Mouse (Mus musculus) 416B (cell line): ENCODE data around the gene Gpr143.
A peak's percentile ranks its signal among the peaks of the same experiment; 100 is the strongest.

ENCODE experiments used
- DNase-seq: peaks from one replicate; pipeline ENCODE4 v3.0.0; 2011; ENCODE audit warnings: low read depth

Gpr143 gene

DNA sequence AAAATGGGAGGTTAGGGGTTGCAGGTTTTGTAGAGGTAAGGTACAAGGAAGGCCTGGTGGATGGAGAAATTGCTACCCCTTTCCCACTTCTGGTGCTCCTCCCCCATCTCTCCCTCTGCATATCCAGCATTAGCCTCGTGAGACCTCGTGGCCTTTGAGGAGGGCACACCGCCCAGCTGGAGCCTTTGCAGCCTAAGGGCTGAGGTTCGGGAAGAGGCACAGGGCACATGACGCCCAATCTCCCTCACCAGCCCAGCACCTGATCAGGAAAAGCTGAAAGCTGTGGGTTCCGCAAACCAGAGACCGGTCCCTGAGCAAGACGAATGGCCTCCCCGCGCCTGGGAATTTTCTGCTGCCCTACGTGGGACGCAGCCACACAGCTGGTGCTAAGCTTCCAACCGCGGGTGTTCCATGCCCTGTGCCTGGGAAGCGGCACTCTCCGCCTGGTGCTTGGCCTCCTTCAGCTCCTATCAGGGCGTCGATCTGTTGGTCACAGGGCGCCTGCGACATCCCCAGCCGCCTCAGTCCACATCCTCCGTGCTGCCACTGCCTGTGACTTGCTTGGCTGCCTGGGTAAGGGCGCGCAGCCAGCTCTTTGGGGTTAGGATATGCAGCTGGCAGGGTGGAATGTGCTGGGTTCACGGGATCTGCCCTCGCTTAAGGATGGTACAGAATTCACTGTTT, at the start of gene Gpr143:
Gpr143 (plus strand) TSS at position 202 of the 684 bp plus-strand sequence.
- no peak for DNase-seq

DNA sequence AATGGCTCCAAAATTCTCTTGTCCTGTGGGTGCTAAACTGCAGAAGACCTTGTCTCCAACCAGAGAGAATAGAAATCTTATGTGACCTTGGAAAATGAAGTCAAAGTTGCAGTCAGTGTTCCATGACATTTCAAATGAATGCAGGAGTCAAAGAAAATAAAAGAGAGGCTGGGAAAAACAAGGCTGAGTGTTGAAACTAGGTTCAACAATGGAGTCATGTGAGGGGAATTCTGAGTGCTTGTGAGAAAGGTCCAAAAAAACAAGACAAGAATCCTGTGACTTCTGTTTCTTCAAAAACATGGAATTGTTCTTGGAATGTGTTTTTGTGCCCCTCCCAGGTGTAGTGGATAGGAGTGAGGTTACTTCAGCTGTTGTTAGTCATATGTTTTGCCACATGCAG, 46.4 kb upstream of the Gpr143 start:
- no peak for DNase-seq

DNA sequence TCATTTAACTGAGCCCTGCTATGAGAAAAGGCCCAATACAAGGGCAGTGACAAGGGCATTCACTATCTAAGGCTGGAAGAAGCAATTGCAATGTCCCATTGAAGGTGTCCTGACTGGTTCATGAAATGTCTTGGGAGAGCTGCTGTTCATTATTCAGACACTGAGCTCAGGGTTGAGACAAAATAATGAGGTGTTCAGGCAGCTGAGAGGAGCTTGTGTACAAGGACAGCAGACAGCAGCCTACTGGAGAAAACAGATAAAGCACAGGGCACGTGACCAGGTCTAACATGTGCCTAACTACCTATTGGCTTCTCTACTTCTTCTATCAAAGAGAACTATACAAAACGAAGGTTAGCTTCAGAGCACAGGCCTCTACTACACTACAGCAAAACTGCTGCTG, 43.5 kb upstream of the Gpr143 start:
- DNase-seq = no peak

DNA sequence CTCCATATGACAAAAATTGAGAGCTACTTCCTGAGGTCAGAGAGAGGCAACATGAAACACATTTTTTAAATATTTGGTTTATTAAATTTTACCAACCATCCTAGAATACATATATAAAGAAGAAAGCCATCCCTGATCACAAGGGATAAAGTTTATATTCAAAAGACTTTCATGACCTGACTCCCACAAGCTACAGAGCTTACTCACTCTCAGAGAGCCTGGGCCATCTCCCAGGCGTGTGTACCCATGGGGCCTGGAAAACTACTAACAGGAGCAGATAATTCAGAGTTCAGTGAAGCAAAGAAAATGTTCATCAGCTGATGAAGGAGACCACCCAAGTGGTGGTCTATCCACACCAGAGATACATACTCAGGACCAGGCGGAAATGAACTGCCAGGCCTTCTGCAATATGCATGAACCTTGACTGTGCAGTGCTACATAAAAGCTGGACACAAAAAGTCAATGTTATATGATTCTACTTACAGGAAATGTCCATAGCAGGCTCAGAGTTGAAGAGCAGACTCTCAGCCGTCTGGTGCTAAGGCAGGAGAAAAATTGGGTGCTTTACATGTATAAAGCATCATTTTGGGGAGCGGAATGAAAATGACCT, 42.9 kb upstream of the Gpr143 start:
- no peak for DNase-seq

DNA sequence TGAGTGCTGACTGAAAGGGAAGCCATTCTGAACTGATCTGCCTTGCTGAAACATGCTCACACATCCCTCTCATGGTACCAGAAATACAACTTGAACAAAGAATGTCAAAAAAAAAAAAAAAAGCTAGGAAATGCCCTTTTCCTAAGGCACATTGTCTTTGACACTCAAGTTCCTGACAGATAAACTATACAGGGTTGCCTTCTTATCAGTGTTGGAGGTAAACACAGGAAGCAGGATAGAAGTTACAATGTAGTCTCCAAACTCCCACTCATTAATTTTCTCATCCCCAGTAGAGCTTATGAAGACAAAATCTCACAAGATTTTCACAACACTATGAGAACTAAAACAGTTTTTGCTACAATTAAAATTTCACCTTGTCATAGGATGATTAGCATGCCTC, 38.1 kb upstream of the Gpr143 start:
- no peak for DNase-seq

DNA sequence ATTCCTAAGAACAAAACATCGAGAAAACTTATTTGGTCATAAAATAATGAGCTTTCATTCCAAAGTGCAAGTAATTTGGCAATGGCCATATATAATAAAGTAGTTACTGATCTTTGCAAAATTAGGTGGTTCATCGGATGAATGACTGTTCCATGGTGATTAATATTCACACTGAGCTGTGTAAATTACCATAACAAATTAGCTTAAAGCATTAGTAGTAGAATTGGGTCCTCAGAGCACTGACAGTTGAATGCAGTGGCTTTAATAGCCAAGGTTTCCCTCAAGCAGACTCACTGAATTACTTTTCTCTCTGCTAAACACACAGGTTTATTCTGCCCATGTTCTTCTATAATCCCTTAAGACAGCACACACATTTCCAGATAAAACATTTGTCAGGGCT, 35.8 kb upstream of the Gpr143 start:
- DNase-seq = no peak

DNA sequence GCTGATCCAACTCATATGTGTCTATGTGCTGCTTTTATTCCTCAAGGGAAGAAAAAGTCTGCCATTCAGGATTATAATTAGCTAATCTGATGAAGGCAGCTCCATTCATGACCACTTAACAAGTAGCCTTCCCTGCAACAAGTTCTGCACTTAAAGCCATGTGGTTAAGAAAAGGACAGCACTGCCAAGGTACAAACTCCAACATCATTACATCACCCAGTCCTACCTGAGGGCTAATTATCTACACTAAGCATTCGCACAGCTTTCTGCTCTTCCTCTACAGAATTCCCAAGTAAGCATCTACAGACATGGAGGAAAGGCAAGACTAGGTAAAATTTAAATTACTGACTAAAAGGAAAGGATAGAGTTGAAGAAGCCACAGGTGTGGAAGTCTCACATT, 25.9 kb upstream of the Gpr143 start:
- DNase-seq = no peak

DNA sequence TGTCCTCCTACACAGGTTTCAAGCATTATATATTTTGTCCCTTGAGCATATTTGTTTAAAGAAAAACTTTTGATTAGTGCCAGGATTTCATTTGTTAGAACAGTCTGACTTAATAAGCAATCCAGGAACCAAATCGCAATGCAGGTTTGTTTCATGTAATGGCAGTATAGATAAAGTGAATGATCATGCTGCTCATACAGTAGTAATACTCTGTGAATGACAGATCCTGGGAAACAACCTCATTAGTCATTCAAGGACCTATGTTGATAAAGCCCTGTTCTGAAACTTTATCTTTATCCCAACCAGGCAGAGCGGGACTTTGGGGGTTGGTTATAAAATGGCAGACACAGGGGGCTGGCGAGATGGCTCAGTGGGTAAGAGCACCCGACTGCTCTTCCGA, 25.4 kb upstream of the Gpr143 start:
- DNase-seq = no peak

DNA sequence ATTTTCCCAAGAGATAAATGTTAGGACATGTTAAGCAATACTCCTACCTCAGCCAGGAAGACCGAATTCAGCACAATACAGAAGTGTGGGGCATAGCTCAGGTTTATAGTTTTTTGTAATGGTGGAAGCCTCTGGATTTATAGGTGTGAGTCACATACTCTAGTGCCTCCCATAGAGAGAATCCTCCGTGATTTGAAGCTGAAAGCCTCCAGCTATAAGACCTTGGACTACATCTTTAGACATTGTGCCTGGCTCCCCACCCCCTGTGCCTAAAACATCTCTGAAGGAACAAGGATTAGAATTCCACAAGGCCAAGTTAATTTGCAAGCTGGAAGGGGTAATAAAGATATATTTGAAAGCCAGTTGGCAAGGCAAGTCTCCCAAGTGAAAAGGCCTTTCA, 19.3 kb upstream of the Gpr143 start:
- no peak for DNase-seq

DNA sequence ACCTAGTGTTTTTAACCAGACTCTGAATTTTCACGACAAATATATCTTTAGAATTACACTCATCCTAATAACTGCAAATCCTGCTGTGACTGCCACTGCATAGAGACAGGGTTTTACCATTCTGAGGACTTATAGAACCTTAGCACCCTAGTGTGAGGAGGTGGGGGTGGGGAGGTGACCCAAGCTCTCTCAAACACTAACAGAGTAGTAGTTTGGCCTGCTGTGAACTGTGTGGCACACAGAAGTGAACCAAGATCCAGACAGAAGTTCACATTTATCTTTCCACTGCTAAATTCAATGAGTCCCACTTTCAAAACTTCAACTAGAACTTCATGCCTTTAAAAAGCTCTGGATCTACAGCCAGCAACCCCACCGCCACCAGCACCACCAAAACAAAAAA, 18.9 kb upstream of the Gpr143 start:
- DNase-seq = no peak

DNA sequence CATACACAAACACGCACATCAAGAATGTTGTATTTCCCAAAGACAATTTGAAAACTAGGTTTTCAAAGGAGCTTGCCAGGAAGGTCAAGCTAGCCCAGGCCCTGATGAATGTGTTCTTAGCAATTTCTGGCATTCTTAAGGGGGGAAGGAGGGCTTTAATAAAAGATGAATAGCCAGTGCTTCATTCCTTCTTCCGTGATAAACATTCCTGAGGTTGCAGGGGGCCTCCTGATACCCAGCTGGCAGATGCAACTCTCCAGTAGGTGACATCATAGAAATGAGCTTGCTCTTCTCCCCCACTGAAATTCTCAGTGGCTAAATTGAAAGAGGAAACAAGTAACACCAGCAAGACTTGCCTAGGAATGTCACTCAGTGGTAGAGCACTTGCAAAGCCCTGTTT, 17.6 kb upstream of the Gpr143 start:
- DNase-seq = no peak

DNA sequence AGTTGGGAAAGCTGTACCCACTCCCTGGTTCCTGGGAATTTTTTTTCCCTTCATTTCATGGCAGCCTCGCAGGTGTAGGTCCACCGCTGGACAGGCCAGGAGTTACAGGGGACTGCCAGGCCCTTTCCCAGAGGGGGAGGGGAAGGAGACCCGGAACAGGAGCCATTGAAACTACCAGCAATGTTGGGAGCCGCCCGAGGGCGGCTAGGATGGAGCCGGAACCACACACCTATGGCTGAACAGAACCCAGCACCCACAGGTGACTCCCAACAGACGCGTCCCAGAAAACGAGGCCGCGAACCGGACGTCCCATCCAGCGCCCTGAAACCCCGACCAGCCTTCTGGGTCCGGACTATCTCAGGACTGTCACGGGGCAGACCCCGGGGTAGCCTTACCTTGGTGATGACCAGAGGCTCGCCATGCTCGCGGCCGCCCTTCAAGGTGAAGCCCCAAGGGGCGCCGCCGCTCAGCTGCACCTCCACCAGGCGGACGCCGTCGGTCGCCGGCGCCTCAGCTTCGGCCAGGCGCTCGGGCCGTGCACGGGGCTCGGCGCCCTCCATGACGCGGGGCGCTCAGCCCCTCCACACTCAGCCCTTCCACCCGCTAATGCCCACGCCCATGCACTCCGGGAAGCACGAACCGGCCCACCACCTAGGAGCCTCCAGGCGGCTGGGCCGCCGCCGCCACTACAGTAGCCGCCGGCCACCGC, 12.7 kb upstream of the Gpr143 start, which contains the start of gene Shroom2:
Shroom2 (minus strand) TSS at position 575 of the 709 bp plus-strand sequence.
- no peak for DNase-seq

DNA sequence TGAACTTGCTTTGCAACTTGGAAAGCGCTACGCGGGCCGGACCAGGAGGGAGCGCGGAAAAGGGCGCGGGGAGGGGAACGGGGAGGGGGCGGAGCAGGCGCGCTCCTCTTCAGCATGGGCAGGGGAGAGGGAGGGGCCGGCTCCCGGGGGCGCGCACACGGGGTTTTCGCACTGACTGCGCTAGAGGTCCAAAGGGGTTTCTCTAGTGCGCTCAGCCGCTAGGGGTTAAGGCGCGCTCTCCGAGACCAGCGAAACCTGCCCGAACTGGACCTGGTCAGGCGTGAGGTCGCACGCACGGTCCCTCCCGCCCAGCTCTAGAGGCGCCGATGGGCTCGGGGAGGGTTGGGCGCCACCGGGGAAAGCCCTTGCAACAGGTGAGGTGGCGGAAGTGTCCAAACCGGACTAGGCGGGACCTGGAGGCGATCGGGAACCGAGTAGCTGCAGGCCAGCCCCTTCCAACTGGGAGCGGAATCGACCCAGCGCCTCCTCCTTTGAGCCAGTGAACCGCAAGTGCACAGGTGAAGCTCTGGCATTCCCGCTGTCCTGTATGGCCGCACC, 12.0 kb upstream of the Gpr143 start:
- no peak for DNase-seq

DNA sequence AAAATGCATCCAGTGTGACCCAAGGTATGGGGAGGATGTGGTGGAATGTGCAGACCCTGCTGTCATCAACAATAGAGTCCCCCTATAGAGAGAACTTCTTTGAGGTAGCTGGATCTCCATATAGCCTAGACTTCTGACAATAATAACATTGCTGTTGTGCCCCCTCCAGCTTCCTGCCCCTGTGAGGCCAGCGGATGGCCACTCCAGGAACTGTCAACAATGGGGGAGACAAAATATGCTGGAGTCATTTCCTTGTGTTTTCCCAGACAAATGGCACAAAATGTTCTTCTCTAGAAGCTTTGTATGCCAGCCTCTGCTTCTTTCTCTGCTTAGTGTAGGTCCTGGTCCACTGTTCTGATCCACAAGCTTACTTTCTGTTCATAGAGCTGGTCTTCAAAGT, 6.4 kb downstream of the Gpr143 start:
- no peak for DNase-seq

DNA sequence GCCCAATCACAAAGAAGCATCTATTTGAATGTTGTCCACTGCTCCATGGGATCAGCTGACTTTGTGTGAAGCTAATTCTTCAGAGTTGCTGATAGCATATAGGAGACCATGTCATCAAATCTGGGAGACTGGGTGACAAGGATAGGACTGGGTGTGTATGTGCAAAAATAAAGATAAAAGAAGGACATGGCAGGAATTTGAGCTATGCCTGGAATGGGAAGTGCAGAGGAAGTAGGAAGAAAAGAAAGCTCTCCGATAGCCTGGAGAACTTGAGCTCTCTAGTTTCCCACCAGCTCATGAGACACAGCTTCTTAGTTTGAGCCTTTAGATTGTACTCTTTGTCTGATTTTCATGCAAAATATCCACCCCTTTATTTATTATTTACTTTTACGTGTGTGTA, 6.9 kb downstream of the Gpr143 start:
- DNase-seq = no peak

DNA sequence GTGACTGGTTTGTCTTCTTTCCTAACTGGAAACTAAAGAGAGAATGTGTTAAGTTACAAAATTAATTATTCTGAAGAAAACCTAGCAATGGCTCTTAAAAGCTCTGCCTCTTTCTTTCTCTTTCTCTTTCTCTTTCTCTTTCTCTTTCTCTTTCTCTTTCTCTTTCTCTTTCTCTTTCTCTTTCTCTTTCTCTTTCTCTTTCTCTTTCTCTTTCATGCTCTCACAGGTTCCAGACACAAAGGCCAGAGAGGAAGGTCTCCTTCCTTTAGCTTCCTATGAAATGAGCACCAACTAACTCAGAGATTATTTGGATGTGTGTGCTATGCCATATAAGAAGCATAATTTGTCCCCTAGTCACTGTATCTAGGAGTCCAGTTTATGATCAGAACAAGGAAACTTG, 23.6 kb downstream of the Gpr143 start:
- no peak for DNase-seq

DNA sequence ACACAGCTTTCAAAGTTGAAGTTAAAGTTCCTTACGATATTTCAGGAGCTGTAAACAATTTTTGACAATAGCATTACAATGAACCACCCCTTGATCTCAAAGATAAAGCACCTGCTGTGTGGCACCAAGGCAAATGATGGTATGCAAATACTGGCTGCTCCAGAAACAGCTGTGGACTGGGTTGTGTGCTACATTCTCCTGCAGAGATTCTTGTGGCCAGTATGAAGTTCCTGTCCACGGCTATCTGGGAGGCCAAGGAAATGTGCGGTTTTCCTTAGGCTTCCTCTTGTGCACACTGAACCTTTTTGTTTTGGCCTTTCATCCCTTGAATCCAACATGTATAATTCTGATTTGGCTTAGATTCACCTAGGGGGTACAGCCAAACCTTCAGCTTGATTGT, 31.6 kb downstream of the Gpr143 start:
- DNase-seq = peak; percentile 16

DNA sequence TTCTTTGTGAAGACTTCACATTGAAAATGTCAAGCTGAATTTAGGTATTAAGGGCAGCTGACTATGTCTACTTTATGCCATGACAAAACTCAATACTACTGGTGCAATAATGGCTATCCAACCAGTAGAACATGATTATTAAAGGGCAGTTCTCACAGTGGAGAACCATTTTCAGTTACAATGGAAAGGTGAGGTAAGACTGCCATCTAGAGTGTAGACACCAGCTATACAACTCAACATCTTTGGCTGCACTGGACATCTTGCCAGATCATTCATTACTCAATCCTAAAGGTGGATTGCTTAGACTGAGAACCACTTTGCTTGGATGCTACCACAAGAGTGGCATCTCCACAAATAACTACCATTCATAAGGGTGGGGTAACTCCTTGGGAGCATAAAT, 37.3 kb downstream of the Gpr143 start:
- peak; percentile 21 for DNase-seq

DNA sequence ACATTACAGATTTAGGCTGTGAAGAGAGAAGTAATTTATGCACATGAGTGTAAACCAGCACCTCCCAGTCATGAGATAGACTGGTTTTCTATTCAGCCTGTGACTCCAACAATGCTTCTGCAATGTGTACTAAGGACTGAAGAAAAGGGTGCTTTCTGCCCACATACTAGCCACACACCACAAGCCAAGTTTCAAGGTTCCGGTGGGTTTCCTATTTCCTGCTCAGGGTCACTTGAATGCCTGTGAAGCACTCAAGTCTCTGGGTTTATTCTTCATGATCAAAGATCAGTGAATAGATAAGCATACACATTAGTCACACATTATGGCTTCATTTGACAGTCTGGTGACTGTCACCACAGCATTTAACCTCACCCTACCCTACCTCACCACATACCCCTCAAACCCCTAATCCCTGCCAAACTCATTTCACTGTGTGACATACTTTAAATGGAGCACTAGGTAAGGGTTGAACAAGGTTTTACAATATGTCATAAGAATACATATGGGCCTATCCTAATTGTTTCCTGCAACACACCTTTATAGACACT, 49.4 kb downstream of the Gpr143 start:
- peak; percentile 46 for DNase-seq

DNA sequence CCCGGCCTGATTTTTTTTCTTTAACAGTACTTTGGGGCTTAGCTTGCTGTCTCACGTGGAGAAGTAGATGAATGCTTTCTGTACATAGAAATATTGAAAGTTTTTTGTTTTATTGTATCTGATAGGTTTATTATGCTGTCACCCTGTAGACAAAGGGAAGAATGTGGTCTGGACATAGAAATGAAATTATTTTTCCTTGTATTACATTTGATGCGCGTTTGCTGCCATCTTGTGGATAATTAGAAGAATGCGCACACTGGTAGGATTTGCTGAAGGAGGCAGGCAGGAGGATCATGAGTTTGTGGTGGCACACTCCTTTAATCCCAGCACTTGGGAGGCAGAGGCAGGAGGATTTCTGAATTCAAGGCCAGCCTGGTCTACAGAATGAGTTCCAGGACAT, 53.2 kb downstream of the Gpr143 start:
- peak; percentile 49 for DNase-seq

DNA sequence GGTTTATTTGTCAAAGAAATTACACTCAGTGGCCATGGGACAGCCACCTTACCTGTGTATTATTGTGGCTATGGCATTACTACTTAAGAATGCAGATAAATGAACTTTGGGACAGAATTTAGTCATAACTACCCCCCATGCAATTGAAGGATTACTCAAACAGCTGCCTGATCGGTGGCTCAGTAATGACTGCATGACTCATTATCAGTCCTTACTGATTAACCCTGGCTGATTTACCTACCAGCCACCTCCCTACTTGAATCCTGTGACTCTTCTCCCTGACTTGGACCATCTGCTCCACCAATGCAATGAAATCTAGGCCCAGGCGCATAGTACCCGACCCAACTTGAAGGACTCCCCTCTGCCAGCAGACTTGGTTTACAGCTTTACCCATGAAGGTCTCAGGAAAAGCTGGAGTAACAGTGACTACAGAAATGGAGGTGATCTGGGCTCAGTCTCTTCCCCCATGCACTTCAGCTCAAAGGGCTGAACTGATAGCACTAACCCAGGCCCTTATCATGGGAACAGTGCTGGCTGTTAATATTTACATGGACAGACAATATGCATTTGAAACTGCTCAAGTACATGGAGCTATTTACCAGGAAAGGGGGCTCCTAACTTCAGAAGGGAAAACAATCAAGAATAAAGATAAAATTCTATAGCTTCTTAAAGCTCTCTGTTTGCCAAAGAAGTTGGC, 73.5 kb downstream of the Gpr143 start:
- DNase-seq = no peak
